Mouse (Mus musculus): ENCODE data around the gene Btbd35f14. TPM values are rescaled to one million over a fixed set of nuclear protein-coding genes. Genes with fewer than 3 reads are reported as not detected.
"Not testable (repeated sequence)": the region's sequence is repeated elsewhere in the genome, so short reads cannot be mapped to it uniquely, and the experiment has no call there.

Btbd35f14 gene
- not detected in 2 replicates for polyA plus RNA-seq (2016; fragmentation: Nextera tagmentation; extraction: Ambion mirVana)

DNA sequence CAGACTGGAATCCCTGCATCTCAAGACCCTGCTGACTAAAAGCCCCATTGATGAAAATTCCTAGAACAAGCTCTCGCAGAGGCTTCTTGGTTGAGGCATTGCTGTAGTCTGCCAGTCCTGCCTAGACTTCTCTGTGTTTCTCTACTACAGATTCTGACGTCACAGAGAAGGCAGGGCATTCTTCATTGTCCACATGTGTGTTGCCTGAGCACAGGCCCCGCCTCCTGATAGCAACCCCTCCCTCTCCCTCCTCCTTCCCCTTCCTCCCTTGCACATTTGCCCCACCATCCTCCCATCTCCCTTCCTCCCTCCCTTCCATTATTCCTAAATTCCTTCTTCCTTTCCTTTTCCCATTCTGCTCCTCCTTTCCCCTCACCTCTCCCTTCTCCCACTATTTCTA, at the start of gene Btbd35f14:
Gene Btbd35f14 (minus strand): TSS at position 101 of the 400 bp plus-strand sequence.
- not testable (repeated sequence) for H3K27ac ChIP-seq; H3K27me3 ChIP-seq (ENCODE audit: insufficient read depth, poor library complexity, severe bottlenecking); H3K9me3 ChIP-seq; H3K36me3 ChIP-seq; H3K4me3 ChIP-seq; DNase-seq (ENCODE audit: low spot score); H3K4me1 ChIP-seq (replicated peaks)
- WGBS, result no CpG with 5 or more reads among the region's 3 CpGs

DNA sequence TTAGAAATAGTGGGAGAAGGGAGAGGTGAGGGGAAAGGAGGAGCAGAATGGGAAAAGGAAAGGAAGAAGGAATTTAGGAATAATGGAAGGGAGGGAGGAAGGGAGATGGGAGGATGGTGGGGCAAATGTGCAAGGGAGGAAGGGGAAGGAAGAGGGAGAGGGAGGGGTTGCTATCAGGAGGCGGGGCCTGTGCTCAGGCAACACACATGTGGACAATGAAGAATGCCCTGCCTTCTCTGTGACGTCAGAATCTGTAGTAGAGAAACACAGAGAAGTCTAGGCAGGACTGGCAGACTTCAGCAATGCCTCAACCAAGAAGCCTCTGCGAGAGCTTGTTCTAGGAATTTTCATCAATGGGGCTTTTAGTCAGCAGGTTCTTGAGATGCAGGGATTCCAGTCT, 45.3 kb downstream of the Btbd35f14 start, which contains the start of gene Btbd35f13:
Gene Btbd35f13 (plus strand): TSS at position 301 of the 400 bp plus-strand sequence.
- DNase-seq (ENCODE audit: low spot score); H3K27ac ChIP-seq; H3K4me3 ChIP-seq; H3K27me3 ChIP-seq (ENCODE audit: insufficient read depth, poor library complexity, severe bottlenecking); H3K36me3 ChIP-seq; H3K4me1 ChIP-seq (replicated peaks); H3K9me3 ChIP-seq: not testable (repeated sequence)
- 85% methylated on average over 2 of the region's 3 CpGs for WGBS

Other genes with a start within 250 kb of the Btbd35f14 start
- not detected in 2 replicates for gene Btbd35f15, start 125.0 kb downstream of the Btbd35f14 start, polyA plus RNA-seq (2016; fragmentation: Nextera tagmentation; extraction: Ambion mirVana)
- gene Btbd35f13, start 45.2 kb downstream of the Btbd35f14 start, polyA plus RNA-seq (2016; fragmentation: Nextera tagmentation; extraction: Ambion mirVana), result not detected in 2 replicates

Measured in hindbrain, embryonic 10.5 days (tissue).